Mouse (Mus musculus) olfactory bulb, adult 2 months (tissue): ENCODE data around the gene Sec14l2.
"Not testable (repeated sequence)": the region's sequence is repeated elsewhere in the genome, so short reads cannot be mapped to it uniquely, and the experiment has no call there.

Experiments
- CTCF ChIP-seq: fragments of 200-500 bp; IDR thresholded peaks from 2 replicates; pipeline ENCODE4 v1.5.1; 2012; ENCODE audit warnings: low read depth, mild to moderate bottlenecking, low read length, moderate library complexity; ENCODE audit not compliant: insufficient read depth
- POLR2A ChIP-seq: fragments of 200-500 bp; IDR thresholded peaks from 2 replicates; pipeline ENCODE4 v1.6.1; 2012; ENCODE audit warnings: mild to moderate bottlenecking, low read depth, low read length, moderate library complexity; ENCODE audit not compliant: insufficient read depth

- not testable (repeated sequence) for TF ChIP-seq CTCF, POLR2A
Measured at GRCm38 (mm10) chr11:4128461-4128860, 5.2 kb upstream of the Sec14l2 start.
